Mouse (Mus musculus): ENCODE measurements at regions not wholly inside any gene's neighbourhood (a gene's known extent, or its start where the extent isn't known, plus 50 kb on each side); places are given as distances from the start of the nearest gene placed in this dataset.

- no peak for TF ChIP-seq GATA1 (IDR thresholded peaks at IDR 0.05; ENCODE audit: borderline replicate concordance, low read length)
- no peak for TF ChIP-seq FLI1 (IDR thresholded peaks at IDR 0.05; ENCODE audit: low read length)
Measured at GRCm38 (mm10) chr1:69382374-69382773, 274.5 kb upstream of the Erbb4 start.

Data from megakaryocyte, embryonic 14.5 days (primary cell).